Mouse (Mus musculus): ENCODE measurements around the gene Ube2v1. TPM values are rescaled to one million over a fixed set of nuclear protein-coding genes. Genes with fewer than 3 reads are reported as not detected.

The Ube2v1 gene
- polyA plus RNA-seq, 1 experiment from 2014 or later = 180 TPM

GRCm38 (mm10) chr2:167634338-167634770, 2.5 kb upstream of the Ube2v1 start:
- ATAC-seq = no peak
- TF ChIP-seq CTCF (IDR thresholded peaks at IDR 0.05) = no peak
- DNase-seq (ENCODE audit: low read depth, low spot score) = peak; percentile 95
- ChIA-PET CTCF (no interaction called here), POLR2A (interaction anchor here (0.7 kb wide), 1 partner anchor 76 kb away, joined by 7 read pairs; no protein-coding TSS in a partner anchor)
- no peaks in the 10 kb centered on the region for H3K27me3 ChIP-seq
- in situ Hi-C loops (cut with MboI; ENCODE audit: low pct_unique_long_range_greater_than_20kb) = no loop called here

GRCm38 (mm10) chr2:167633537-167633872, 1.6 kb upstream of the Ube2v1 start:
- no peak for TF ChIP-seq CTCF (IDR thresholded peaks at IDR 0.05)
- no peak for DNase-seq (ENCODE audit: low read depth, low spot score)
- ChIA-PET POLR2A (no interaction called here), CTCF (no interaction called here)
- no peak for ATAC-seq
- no peaks in the 10 kb centered on the region for H3K27me3 ChIP-seq
- in situ Hi-C loops (cut with MboI; ENCODE audit: low pct_unique_long_range_greater_than_20kb) = no loop called here

GRCm38 (mm10) chr2:167632731-167633536, 1.0 kb upstream of the Ube2v1 start:
- ChIA-PET POLR2A (interaction anchor here (0.7 to 1.9 kb wide), 2 partner anchors 16 to 29 kb away, joined by 3 to 6 read pairs; partner anchors contain the start of gene Gm20431), CTCF (no interaction called here)
- no peak for ATAC-seq
- TF ChIP-seq CTCF (IDR thresholded peaks at IDR 0.05) = no peak
- H3K27me3 ChIP-seq = no peaks in the 10 kb centered on the region
- no peak for DNase-seq (ENCODE audit: low read depth, low spot score)
- in situ Hi-C loops (cut with MboI; ENCODE audit: low pct_unique_long_range_greater_than_20kb) = no loop called here

GRCm38 (mm10) chr2:167631181-167631590, 709 bp downstream of the Ube2v1 start:
- no peak for TF ChIP-seq CTCF (IDR thresholded peaks at IDR 0.05)
- no peaks in the 10 kb centered on the region for H3K27me3 ChIP-seq
- in situ Hi-C loops (cut with MboI; ENCODE audit: low pct_unique_long_range_greater_than_20kb) = no loop called here
- ATAC-seq (peak; percentile 6), DNase-seq (ENCODE audit: low read depth, low spot score) (no peak)
- CTCF ChIA-PET = no interaction called here
- POLR2A ChIA-PET = interaction anchor here (1.9 kb wide), 1 partner anchor 31 kb away, joined by 6 read pairs; the partner anchor contains the start of gene Gm20431

GRCm38 (mm10) chr2:167630421-167630820, 1.5 kb downstream of the Ube2v1 start:
- in situ Hi-C loops (cut with MboI; ENCODE audit: low pct_unique_long_range_greater_than_20kb) = no loop called here
- no peak for DNase-seq (ENCODE audit: low read depth, low spot score)
- H3K27me3 ChIP-seq = no peaks in the 10 kb centered on the region
- no peak for TF ChIP-seq CTCF (IDR thresholded peaks at IDR 0.05)
- CTCF ChIA-PET = no interaction called here
- no peak for ATAC-seq
- POLR2A ChIA-PET = interaction anchor here (2.0 kb wide), 1 partner anchor 139 kb away, joined by 4 read pairs; the partner anchor contains the start of genes Rnf114 and Spata2

GRCm38 (mm10) chr2:167629665-167630209, 2.2 kb downstream of the Ube2v1 start:
- CTCF ChIA-PET = no interaction called here
- POLR2A ChIA-PET = interaction anchor here (2.0 kb wide), 1 partner anchor 138 kb away, joined by 4 read pairs; the partner anchor contains the start of genes Rnf114 and Spata2
- no peaks in the 10 kb centered on the region for H3K27me3 ChIP-seq
- in situ Hi-C loops (cut with MboI; ENCODE audit: low pct_unique_long_range_greater_than_20kb) = no loop called here
- TF ChIP-seq CTCF (IDR thresholded peaks at IDR 0.05) = no peak
- ATAC-seq (no peak), DNase-seq (ENCODE audit: low read depth, low spot score) (no peak)

- POLR2A ChIA-PET = interaction anchor here (2.0 kb wide), 1 partner anchor 137 kb away, joined by 4 read pairs; the partner anchor contains the start of genes Rnf114 and Spata2
- TF ChIP-seq CTCF (IDR thresholded peaks at IDR 0.05) = no peak
- no peak for ATAC-seq
- CTCF ChIA-PET = no interaction called here
- in situ Hi-C loops (cut with MboI; ENCODE audit: low pct_unique_long_range_greater_than_20kb) = no loop called here
- no peaks in the 10 kb centered on the region for H3K27me3 ChIP-seq
- DNase-seq (ENCODE audit: low read depth, low spot score) = no peak
These were observed 3.0 kb downstream of the Ube2v1 start for GRCm38 (mm10) chr2:167628872-167629271.

GRCm38 (mm10) chr2:167627019-167627418, 4.9 kb downstream of the Ube2v1 start:
- DNase-seq (ENCODE audit: low read depth, low spot score) = no peak
- in situ Hi-C loops (cut with MboI; ENCODE audit: low pct_unique_long_range_greater_than_20kb) = no loop called here
- ATAC-seq = no peak
- POLR2A ChIA-PET = interaction anchor here (0.7 kb wide), 1 partner anchor 99 kb away, joined by 3 read pairs; no protein-coding TSS in a partner anchor
- no peak for TF ChIP-seq CTCF (IDR thresholded peaks at IDR 0.05)
- no peaks in the 10 kb centered on the region for H3K27me3 ChIP-seq
- CTCF ChIA-PET = interaction anchor here (0.6 to 1.7 kb wide), 2 partner anchors 21 to 53 kb away, joined by 3 read pairs; no protein-coding TSS in a partner anchor

- H3K27me3 ChIP-seq = no peaks in the 10 kb centered on the region
- ChIA-PET POLR2A (no interaction called here), CTCF (no interaction called here)
- no peak for TF ChIP-seq CTCF (IDR thresholded peaks at IDR 0.05)
- no peak for DNase-seq (ENCODE audit: low read depth, low spot score)
- in situ Hi-C loops (cut with MboI; ENCODE audit: low pct_unique_long_range_greater_than_20kb) = no loop called here
- ATAC-seq = no peak
These were observed 6.2 kb downstream of the Ube2v1 start for GRCm38 (mm10) chr2:167625670-167626069.

GRCm38 (mm10) chr2:167624368-167625075, 7.4 kb downstream of the Ube2v1 start:
- CTCF ChIA-PET = no interaction called here

More at GRCm38 (mm10) chr2:167624368-167625075, 7.4 kb downstream of the Ube2v1 start:
- TF ChIP-seq CTCF (IDR thresholded peaks at IDR 0.05) = no peak
- ATAC-seq (no peak), DNase-seq (ENCODE audit: low read depth, low spot score) (no peak)
- no peaks in the 10 kb centered on the region for H3K27me3 ChIP-seq
- in situ Hi-C loops (cut with MboI; ENCODE audit: low pct_unique_long_range_greater_than_20kb) = no loop called here
- POLR2A ChIA-PET = interaction anchor here (0.6 to 0.7 kb wide), 2 partner anchors 17 to 263 kb away, joined by 3 to 7 read pairs; no protein-coding TSS in a partner anchor
